Mouse (Mus musculus): ENCODE measurements at regions not wholly inside any gene's neighbourhood (a gene's known extent, or its start where the extent isn't known, plus 50 kb on each side); places are given as distances from the start of the nearest gene placed in this dataset.

GRCm38 (mm10) chr11:35065959-35066414, 55.0 kb upstream of the Slit3 start:
- DNase-seq (ENCODE audit: low read depth) = no peak

- DNase-seq (ENCODE audit: low read depth) = no peak
These were observed 63.2 kb upstream of the Slit3 start for GRCm38 (mm10) chr11:35057791-35058190.

DNA sequence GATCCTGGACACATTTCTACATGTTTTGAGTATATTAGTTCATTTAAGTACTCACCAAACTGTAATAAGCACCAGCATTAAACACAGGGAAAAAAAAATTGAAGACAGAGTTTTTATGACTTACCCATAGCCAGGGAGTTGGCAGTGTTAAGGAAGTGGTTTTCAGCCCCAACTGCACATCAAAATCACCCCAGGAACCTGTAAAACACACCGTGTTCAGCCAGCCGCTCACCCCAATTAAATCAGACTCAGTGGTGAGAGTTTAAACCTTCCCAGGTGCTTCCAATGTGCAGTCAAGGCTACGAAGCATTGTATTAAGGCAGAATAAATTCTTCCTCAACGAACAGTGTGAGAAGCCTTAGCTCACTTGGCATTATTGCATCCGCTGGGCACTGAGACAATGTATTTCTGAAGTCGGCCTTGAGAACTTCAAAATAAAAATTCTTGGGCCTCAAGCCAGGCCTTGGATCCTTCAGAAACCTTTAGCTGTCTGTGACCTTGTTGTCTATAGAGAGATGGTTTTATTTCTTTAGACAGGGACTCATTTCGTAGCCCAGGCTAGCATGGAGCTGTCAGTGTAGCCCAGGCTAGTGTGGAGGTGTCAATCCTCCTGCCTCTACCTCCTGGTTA, 65.4 kb upstream of the Slit3 start:
- no peak for DNase-seq (ENCODE audit: low read depth)

DNA sequence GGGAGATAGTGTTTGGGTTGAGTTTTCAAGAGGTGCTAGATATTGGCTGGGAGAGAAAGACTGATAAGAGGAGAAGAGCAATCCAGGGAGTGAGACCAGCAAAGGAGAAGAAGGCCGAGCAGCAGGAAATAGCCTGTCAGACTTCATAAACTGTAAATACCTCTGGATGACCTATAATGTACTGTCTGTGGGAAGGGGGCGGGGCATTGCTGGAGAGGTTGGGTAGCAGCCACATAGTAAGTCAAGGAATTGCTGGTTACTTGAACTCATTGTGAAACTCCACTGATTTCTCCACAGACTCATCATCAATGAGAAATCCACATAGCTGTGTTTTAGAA, 67.4 kb upstream of the Slit3 start:
- no peak for DNase-seq (ENCODE audit: low read depth)

GRCm38 (mm10) chr11:35052856-35053612, 68.0 kb upstream of the Slit3 start:
- no peak for DNase-seq (ENCODE audit: low read depth)

DNA sequence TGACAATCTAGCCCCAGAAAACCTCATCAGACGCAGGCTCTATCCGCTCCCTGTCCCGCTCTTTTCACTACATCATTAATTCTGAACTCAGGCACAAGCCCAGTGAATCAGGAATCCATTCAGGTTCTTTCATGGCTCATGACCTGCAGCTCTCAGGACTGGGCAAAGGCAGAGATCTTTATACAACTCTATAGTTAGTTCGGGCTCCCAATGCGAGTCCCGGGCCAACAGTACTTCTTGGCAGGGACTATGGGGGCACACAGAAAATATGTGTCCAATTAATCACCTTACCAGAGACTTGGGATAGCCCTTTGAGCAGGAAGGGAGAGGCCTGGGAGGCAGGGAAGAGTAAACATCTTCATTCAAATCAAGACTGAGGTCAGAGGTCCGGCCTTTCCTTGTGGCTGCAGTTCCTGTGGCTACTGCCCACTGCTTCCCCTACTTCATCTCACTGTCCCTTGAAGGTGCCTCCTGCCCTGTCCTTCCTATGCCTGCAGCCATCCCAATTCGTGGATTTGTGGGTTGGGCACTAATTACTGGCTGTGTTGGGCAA, 71.3 kb upstream of the Slit3 start:
- DNase-seq (ENCODE audit: low read depth) = no peak

- DNase-seq (ENCODE audit: low read depth) = no peak
These were observed 76.4 kb upstream of the Slit3 start for GRCm38 (mm10) chr11:35044659-35045058.

DNA sequence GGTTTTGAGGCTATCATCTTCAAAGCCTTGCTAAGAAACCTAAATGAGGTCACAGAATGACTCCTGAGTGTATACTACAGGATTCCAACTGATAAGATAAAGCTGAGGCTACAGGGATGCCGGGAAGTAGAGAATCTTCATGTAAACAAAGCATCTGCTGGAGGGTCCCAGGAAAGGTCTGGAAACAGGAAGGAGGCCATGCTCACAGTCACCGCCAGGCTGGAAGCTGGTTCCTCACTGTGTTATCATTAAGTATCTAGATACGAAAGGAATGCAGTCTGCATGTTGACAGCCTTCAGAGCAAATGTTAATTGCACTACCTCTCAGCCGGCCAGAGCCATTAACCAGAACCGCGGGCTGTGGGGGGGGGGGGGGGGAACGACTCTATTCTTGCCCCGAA, 96.6 kb upstream of the Slit3 start:
- no peak for DNase-seq (ENCODE audit: low read depth)

DNA sequence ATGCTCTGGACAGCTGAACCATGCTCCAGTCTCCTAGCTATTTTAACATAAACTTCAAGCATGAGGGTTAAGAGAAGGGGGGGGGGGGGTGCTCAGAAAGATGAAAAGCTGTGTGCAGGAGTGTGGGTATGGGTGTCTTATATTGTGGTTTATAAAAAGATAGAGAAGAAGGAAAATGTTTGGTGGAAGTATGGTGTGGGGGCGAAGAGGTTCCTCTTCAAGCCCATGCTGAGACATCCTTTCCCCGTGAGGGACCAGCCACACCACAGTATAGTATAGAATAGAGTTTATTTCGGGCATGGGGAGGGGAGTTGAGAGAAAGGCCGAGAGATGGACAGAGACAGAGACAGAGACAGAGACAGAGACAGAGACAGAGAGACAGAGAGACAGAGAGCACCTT, 97.2 kb upstream of the Slit3 start:
- DNase-seq (ENCODE audit: low read depth) = no peak

GRCm38 (mm10) chr11:35021990-35022625, 98.9 kb upstream of the Slit3 start:
- DNase-seq (ENCODE audit: low read depth) = no peak

- no peak for DNase-seq (ENCODE audit: low read depth)
These were observed 104.0 kb upstream of the Slit3 start for GRCm38 (mm10) chr11:35016998-35017397.

GRCm38 (mm10) chr11:35011521-35012476, 109.2 kb upstream of the Slit3 start:
- no peak for DNase-seq (ENCODE audit: low read depth)

GRCm38 (mm10) chr11:35006773-35007567, 114.1 kb upstream of the Slit3 start:
- no peak for DNase-seq (ENCODE audit: low read depth)

- no peak for DNase-seq (ENCODE audit: low read depth)
These were observed 115.9 kb upstream of the Slit3 start for GRCm38 (mm10) chr11:35005143-35005542.

- DNase-seq (ENCODE audit: low read depth) = no peak
These were observed 116.6 kb upstream of the Slit3 start for GRCm38 (mm10) chr11:35004431-35004830.

DNA sequence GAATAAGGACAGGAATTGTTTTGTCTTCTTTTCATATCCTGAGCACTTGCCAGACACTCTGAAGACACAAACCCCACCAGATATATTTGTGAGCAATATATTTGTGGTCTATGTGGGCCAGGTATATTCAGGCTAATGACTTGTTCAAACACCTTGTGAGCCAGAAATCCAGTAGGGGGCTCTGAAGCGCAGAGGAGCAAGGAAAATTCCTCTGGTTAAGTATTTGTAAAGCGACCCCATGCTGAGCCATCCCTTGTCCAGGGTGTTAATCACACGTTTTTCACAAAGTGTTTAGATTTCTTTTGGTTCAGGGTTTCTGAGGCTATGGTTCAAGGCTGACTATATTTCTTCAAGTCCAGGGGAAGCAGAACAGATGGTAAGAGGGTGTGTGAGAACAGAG, 117.1 kb upstream of the Slit3 start:
- no peak for DNase-seq (ENCODE audit: low read depth)

DNA sequence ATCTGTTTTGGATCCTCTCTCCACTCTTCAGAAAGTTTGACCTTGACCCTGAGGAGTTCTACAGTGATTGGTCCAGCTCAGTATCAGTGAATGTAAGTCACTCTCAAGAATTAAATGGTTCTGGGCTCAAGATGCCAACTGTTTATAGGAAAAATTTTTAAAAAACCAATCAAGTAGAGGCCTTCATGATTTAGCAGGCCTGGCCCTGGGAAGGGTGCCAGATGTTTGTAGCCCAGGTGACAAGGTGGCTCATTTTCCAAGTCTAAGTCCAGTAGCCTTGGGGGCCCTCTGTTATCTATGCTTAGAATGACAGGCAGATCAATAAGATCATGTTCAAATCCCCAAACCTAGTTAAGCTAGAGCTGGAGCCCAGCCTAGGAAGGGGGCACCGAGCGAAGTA, 123.1 kb upstream of the Slit3 start:
- no peak for DNase-seq (ENCODE audit: low read depth)

DNA sequence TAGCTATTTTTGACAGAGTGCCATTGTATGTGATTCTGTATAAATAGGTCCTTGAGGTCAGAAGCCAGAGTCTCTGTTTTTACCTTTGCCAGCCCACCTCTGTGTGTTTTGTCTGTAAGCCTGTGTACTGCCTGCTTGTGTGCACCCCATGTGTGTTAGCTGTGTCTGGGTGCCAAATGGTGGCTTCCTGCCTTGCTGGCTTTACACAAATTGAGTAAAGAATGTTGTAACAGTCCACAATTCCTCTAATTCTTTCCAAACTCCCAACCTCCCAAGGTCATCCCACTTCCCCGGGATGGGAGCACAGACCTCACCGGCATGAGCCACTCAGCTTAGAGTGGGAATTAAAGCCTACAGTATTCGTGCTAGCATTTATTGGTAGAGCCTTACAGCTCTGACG, 125.5 kb upstream of the Slit3 start:
- no peak for DNase-seq (ENCODE audit: low read depth)

- no peak for DNase-seq (ENCODE audit: low read depth)
These were observed 138.1 kb upstream of the Slit3 start for GRCm38 (mm10) chr11:34982775-34983457.

DNA sequence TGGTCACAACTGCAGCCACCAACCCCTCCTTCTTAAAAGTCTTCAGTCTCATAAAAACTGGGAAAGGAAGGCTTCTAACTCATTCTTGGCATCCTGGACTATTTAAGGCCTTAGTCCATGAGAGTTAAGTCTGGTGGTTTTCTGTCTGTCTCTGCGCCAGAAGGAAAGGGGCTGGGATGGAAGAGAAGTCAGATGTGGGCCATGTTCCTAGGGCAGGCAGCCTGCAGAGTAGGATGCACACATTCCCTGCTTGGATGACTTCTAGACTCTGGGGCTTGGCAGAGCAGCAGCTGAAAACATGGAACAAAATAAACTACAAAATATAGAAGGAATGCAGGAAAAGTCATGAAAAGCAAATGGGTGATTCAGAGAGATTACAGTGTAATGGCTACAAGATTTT, 140.8 kb upstream of the Slit3 start:
- no peak for DNase-seq (ENCODE audit: low read depth)

- DNase-seq (ENCODE audit: low read depth) = no peak
These were observed 143.2 kb upstream of the Slit3 start for GRCm38 (mm10) chr11:34977861-34978260.
